Mouse (Mus musculus) thymus, postnatal 36 days (tissue): Measurements from ENCODE around the gene Inpp5b.
"Not testable (repeated sequence)": the region's sequence is repeated elsewhere in the genome, so short reads cannot be mapped to it uniquely, and the experiment has no call there.

Experiments used
- DNase-seq, 2 experiments: peaks; one replicate each; pipeline ENCODE4 v3.0.0; 2022; ENCODE audit warnings: mixed read lengths in 2 of 2

Gene Inpp5b

GRCm38 (mm10) chr4:124741376-124742343, at the start of gene Inpp5b:
Gene Inpp5b (plus strand): TSS chr4:124741850.
- peak; percentile 76 to 81 for DNase-seq

- no peak for DNase-seq
These were observed 49.2 kb upstream of the Inpp5b start for GRCm38 (mm10) chr4:124692416-124692861.

- peak; percentile 81 to 85 for DNase-seq
These were observed 48.3 kb upstream of the Inpp5b start, which contains the start of gene Utp11 for GRCm38 (mm10) chr4:124693135-124693894. Gene Utp11 (minus strand): TSS chr4:124693600.

- DNase-seq: no peak
These were observed 47.1 kb upstream of the Inpp5b start for GRCm38 (mm10) chr4:124694572-124694971.

GRCm38 (mm10) chr4:124695786-124696516, 45.7 kb upstream of the Inpp5b start:
- DNase-seq: peak; percentile 23 to 37

- DNase-seq: peak in 1 of 2 experiments; percentile 9
These were observed 41.9 kb upstream of the Inpp5b start for GRCm38 (mm10) chr4:124699791-124700190.

GRCm38 (mm10) chr4:124700248-124700971, 41.2 kb upstream of the Inpp5b start, which contains the start of gene Fhl3:
Gene Fhl3 (plus strand): TSS chr4:124700701.
- peak; percentile 66 to 77 for DNase-seq

- peak; percentile 46 to 56 for DNase-seq
These were observed 40.4 kb upstream of the Inpp5b start for GRCm38 (mm10) chr4:124701052-124701845.

- DNase-seq: no peak
These were observed 39.7 kb upstream of the Inpp5b start for GRCm38 (mm10) chr4:124701916-124702315.

GRCm38 (mm10) chr4:124703406-124703805, 38.2 kb upstream of the Inpp5b start:
- DNase-seq: peak; percentile 36 to 39

GRCm38 (mm10) chr4:124703881-124704796, 37.5 kb upstream of the Inpp5b start:
- DNase-seq: peak; percentile 48 to 61

GRCm38 (mm10) chr4:124704797-124705474, 36.7 kb upstream of the Inpp5b start:
- DNase-seq: peak; percentile 35 to 43

- no peak for DNase-seq
These were observed 35.9 kb upstream of the Inpp5b start for GRCm38 (mm10) chr4:124705661-124706269.

GRCm38 (mm10) chr4:124707381-124708199, 34.1 kb upstream of the Inpp5b start:
- DNase-seq: peak in 1 of 2 experiments; percentile 36

GRCm38 (mm10) chr4:124708200-124708517, 33.5 kb upstream of the Inpp5b start:
- not testable (repeated sequence) for DNase-seq

- peak; percentile 69 to 78 for DNase-seq
These were observed 32.9 kb upstream of the Inpp5b start for GRCm38 (mm10) chr4:124708518-124709477.
